Mouse (Mus musculus) adrenal gland, postnatal 4 days (tissue): ENCODE results near the gene Unk. TPM values are rescaled to one million over a fixed set of nuclear protein-coding genes. Genes with fewer than 3 reads are reported as not detected.

Experiments
- DNase-seq, 2 experiments: peaks; one replicate each; pipeline ENCODE4 v3.0.0; 2021 to 2022; ENCODE audit warnings: low spot score in 2 of 2, mixed read lengths in 2 of 2
- long read RNA-seq, 2 experiments: library from polyadenylated mRNA; stranded (forward); transcript quantifications; one replicate each; pipeline ENCODE4 v2.0.0; 2021
- total RNA-seq, 2 experiments: library from RNA; stranded (reverse); gene quantifications; 2 replicates each; pipeline ENCODE4 v1.2.3; 2021

Gene Unk
- total RNA-seq, result 10 to 100 TPM; 41.3 to 45.5 TPM
- long read RNA-seq, experiment 1, partial matches to known transcripts, result 15 of 23 reads
- long read RNA-seq, experiment 1, other reads (novel, unspliced or antisense), result 5 of 23 reads
- long read RNA-seq, experiment 2, partial matches to known transcripts, result 13 of 26 reads
- long read RNA-seq, experiment 2, other reads (novel, unspliced or antisense), result 6 of 26 reads

- peak; percentile 85 to 93 for DNase-seq
These were observed at the start of gene Unk for GRCm38 (mm10) chr11:116030088-116030897. Gene Unk, plus strand, starts transcription at chr11:116030322.

- DNase-seq, result no peak
These were observed 47.6 kb upstream of the Unk start for GRCm38 (mm10) chr11:115982472-115982871.

GRCm38 (mm10) chr11:115983291-115983690, 46.8 kb upstream of the Unk start:
- DNase-seq, result no peak

GRCm38 (mm10) chr11:115989686-115990085, 40.4 kb upstream of the Unk start:
- DNase-seq, result no peak

- no peak for DNase-seq
These were observed 38.0 kb upstream of the Unk start for GRCm38 (mm10) chr11:115992098-115992497.

- DNase-seq, result no peak
These were observed 34.9 kb upstream of the Unk start for GRCm38 (mm10) chr11:115995256-115995655.

- DNase-seq, result no peak
These were observed 33.1 kb upstream of the Unk start for GRCm38 (mm10) chr11:115997047-115997446.

GRCm38 (mm10) chr11:115997662-115998061, 32.5 kb upstream of the Unk start:
- DNase-seq, result no peak

- no peak for DNase-seq
These were observed 31.1 kb upstream of the Unk start for GRCm38 (mm10) chr11:115999027-115999426.

GRCm38 (mm10) chr11:115999538-116000143, 30.5 kb upstream of the Unk start:
- DNase-seq, result peak in 1 of 2 experiments; percentile 62

GRCm38 (mm10) chr11:116000607-116001006, 29.5 kb upstream of the Unk start:
- no peak for DNase-seq

- no peak for DNase-seq
These were observed 28.4 kb upstream of the Unk start for GRCm38 (mm10) chr11:116001725-116002124.

- DNase-seq, result no peak
These were observed 27.2 kb upstream of the Unk start for GRCm38 (mm10) chr11:116002894-116003293.

- DNase-seq, result no peak
These were observed 25.8 kb upstream of the Unk start for GRCm38 (mm10) chr11:116004186-116004823.

GRCm38 (mm10) chr11:116004840-116005700, 25.1 kb upstream of the Unk start:
- peak; percentile 59 to 70 for DNase-seq

GRCm38 (mm10) chr11:116005701-116006419, 24.3 kb upstream of the Unk start:
- no peak for DNase-seq

GRCm38 (mm10) chr11:116007095-116007850, 22.8 kb upstream of the Unk start:
- no peak for DNase-seq

- no peak for DNase-seq
These were observed 21.7 kb upstream of the Unk start for GRCm38 (mm10) chr11:116008411-116008810.

- no peak for DNase-seq
These were observed 21.2 kb upstream of the Unk start for GRCm38 (mm10) chr11:116008832-116009375.
